ENCODE assay signal across 15 mouse cellular contexts in genomic region chr11:93273906-93274305, GRCm38 (mm10).
DNase-seq lines count a peak whose midpoint lies in the region; ATAC-seq and TF ChIP-seq lines count a peak whose summit lies in the region.
"Had no signal": no experiment of that assay in that cellular context is flagged by ENCODE, and none has a peak within 500 bp of the region (broad histone marks: within the 10 kb centered on the region; RNA-seq: fewer than 3 reads in every experiment).

No protein-coding gene starts in this region.

- H3K4me2 ChIP-seq in forebrain, embryonic 14.5 days (ENCODE audit: low read length), result no peak overlapping the region
- no peak overlapping the region for H3K4me2 ChIP-seq in forebrain, embryonic 15.5 days (replicated peaks)
- H3K4me2 ChIP-seq: liver, embryonic 13.5 days; midbrain, embryonic 13.5 days had no signal

- no peak overlapping the region for H3K27ac ChIP-seq in forebrain, embryonic 14.5 days (ENCODE audit: low read depth, low read length)
- H3K27ac ChIP-seq in forebrain, embryonic 15.5 days (replicated peaks), result no peak overlapping the region
- no peak overlapping the region for H3K27ac ChIP-seq in layer of hippocampus, adult 2 months
- H3K27ac ChIP-seq: liver, embryonic 13.5 days; midbrain, embryonic 13.5 days had no signal

- H3K9me3 ChIP-seq in forebrain, embryonic 14.5 days (replicated peaks; ENCODE audit: control insufficient read depth, low read length), result no peaks in the 10 kb centered on the region
- no peaks in the 10 kb centered on the region for H3K9me3 ChIP-seq in forebrain, embryonic 15.5 days
- H3K9me3 ChIP-seq: midbrain, embryonic 13.5 days had no signal

- H3K9ac ChIP-seq in forebrain, embryonic 14.5 days (ENCODE audit: low read length), result no peak overlapping the region
- no peak overlapping the region for H3K9ac ChIP-seq in forebrain, embryonic 15.5 days (replicated peaks)
- H3K9ac ChIP-seq: liver, embryonic 13.5 days; midbrain, embryonic 13.5 days had no signal

- no peaks in the 10 kb centered on the region for H3K36me3 ChIP-seq in forebrain, embryonic 14.5 days (ENCODE audit: control insufficient read depth, insufficient read depth, low read length)
- H3K36me3 ChIP-seq in forebrain, embryonic 15.5 days, result no peaks in the 10 kb centered on the region
- H3K36me3 ChIP-seq: liver, embryonic 13.5 days; midbrain, embryonic 13.5 days had no signal

- no peaks in the 10 kb centered on the region for H3K27me3 ChIP-seq in forebrain, embryonic 14.5 days (replicated peaks; ENCODE audit: control insufficient read depth, insufficient read depth, low read length)
- no peaks in the 10 kb centered on the region for H3K27me3 ChIP-seq in forebrain, embryonic 15.5 days
- H3K27me3 ChIP-seq: liver, embryonic 13.5 days had no signal

- TF ChIP-seq CTCF in layer of hippocampus, adult 2 months (conservative IDR thresholded peaks at IDR 0.05), result no peak

- H3K4me1 ChIP-seq in forebrain, embryonic 14.5 days (ENCODE audit: control insufficient read depth, insufficient read depth, low read length), result no peaks in the 10 kb centered on the region
- H3K4me1 ChIP-seq in forebrain, embryonic 15.5 days, result no peaks in the 10 kb centered on the region
- H3K4me1 ChIP-seq: liver, embryonic 13.5 days had no signal

- peak; percentile 22 for DNase-seq in forebrain, embryonic 14.5 days (ENCODE audit: low spot score)
- peak; percentile 25 for DNase-seq in layer of hippocampus, adult 11-12 months (ENCODE audit: low spot score)
- no peak for DNase-seq in layer of hippocampus, postnatal 25 days (ENCODE audit: extremely low spot score in 1 of 2, low spot score in 1 of 2)
- peak; percentile 14 to 24 for DNase-seq in layer of hippocampus, adult 2 months (ENCODE audit: low spot score in 2 of 2)
- peak; percentile 25 for DNase-seq in right cerebral cortex, postnatal 14 days
- no peak for DNase-seq in thymus, adult 18-20 months
- no peak for DNase-seq in adrenal gland, postnatal 14 days
- DNase-seq: adrenal gland, postnatal 10 days; cerebellum, postnatal 36 days; kidney, adult 2 months; liver, embryonic 13.5 days; thymus, postnatal 4 days had no signal

- ATAC-seq in forebrain, embryonic 14.5 days, result no peak; the same call in 1 of the 2 replicates
- ATAC-seq in forebrain, embryonic 15.5 days (replicated peaks), result no peak; the same call in 1 of the 2 replicates
- ATAC-seq: midbrain, embryonic 13.5 days had no signal

- H3K4me3 ChIP-seq in forebrain, embryonic 14.5 days (ENCODE audit: low read depth, low read length), result no peak overlapping the region
- no peak overlapping the region for H3K4me3 ChIP-seq in forebrain, embryonic 15.5 days
- H3K4me3 ChIP-seq in layer of hippocampus, adult 2 months, result no peak overlapping the region
- H3K4me3 ChIP-seq: erythroblast, embryonic 14.5 days; liver, embryonic 13.5 days; midbrain, embryonic 13.5 days had no signal

- 67% methylated on average over 6 of the region's 6 CpGs for WGBS in forebrain, embryonic 14.5 days
- 62% methylated on average over 6 of the region's 6 CpGs for WGBS in forebrain, embryonic 15.5 days

Comparison
In these comparisons a context has a peak if more than half of its experiments do, and no peak if none do; other contexts are left out.
1. DNase-seq: peak in forebrain, embryonic 14.5 days (single experiment), layer of hippocampus, adult 11-12 months (single experiment), layer of hippocampus, adult 2 months (2 of 2) and right cerebral cortex, postnatal 14 days (single experiment); none in layer of hippocampus, postnatal 25 days (0 of 2), thymus, adult 18-20 months (0 of 2) and adrenal gland, postnatal 14 days (single experiment).